Mouse (Mus musculus): ENCODE results near the gene Miga2. TPM values are rescaled to one million over a fixed set of nuclear protein-coding genes. Genes with fewer than 3 reads are reported as not detected.
A peak's percentile ranks its signal among the peaks of the same experiment; 100 is the strongest.

Miga2 gene
- polyA plus RNA-seq, 1 experiment from 2014 or later: 2.4 TPM

GRCm38 (mm10) chr2:30396246-30396645 lies 32.2 kb downstream of the Miga2 start:
- H3K27ac ChIP-seq: no peak overlapping the region
- H3K79me2 ChIP-seq (ENCODE audit: inconsistent target): peaks cover 32% of the 10 kb centered on the region
- H3K4me3 ChIP-seq (ENCODE audit: inconsistent target): no peak overlapping the region
- H3K36me3 ChIP-seq (ENCODE audit: inconsistent target): peaks cover 45% of the 10 kb centered on the region; the same call in 1 of the 2 replicates
- WGBS (ENCODE audit: missing documents): 94% methylated on average over 7 of the region's 7 CpGs

- Histone ChIP-seq H3K4me3 (ENCODE audit: inconsistent target) (no peak overlapping the region), H3K27ac (no peak overlapping the region), H3K36me3 (ENCODE audit: inconsistent target) (peaks cover 57% of the 10 kb centered on the region), H3K79me2 (ENCODE audit: inconsistent target) (peaks cover 32% of the 10 kb centered on the region)
- 99% methylated on average over 10 of the region's 10 CpGs for WGBS (ENCODE audit: missing documents)
Observed at GRCm38 (mm10) chr2:30397986-30398512, 34.0 kb downstream of the Miga2 start.

- Histone ChIP-seq H3K27ac (no peak overlapping the region), H3K36me3 (ENCODE audit: inconsistent target) (peaks cover 69% of the 10 kb centered on the region), H3K4me3 (ENCODE audit: inconsistent target) (no peak overlapping the region), H3K79me2 (ENCODE audit: inconsistent target) (peaks cover 17% of the 10 kb centered on the region)
- 91% methylated on average over 20 of the region's 20 CpGs for WGBS (ENCODE audit: missing documents)
Observed at GRCm38 (mm10) chr2:30399191-30400171, 35.4 kb downstream of the Miga2 start.

- no peak overlapping the region for H3K27ac ChIP-seq
- no peak overlapping the region for H3K4me3 ChIP-seq (ENCODE audit: inconsistent target)
- no peaks in the 10 kb centered on the region for H3K79me2 ChIP-seq (ENCODE audit: inconsistent target)
- 100% methylated on average over 1 of the region's 1 CpGs for WGBS (ENCODE audit: missing documents)
- H3K36me3 ChIP-seq (ENCODE audit: inconsistent target): peaks cover 78% of the 10 kb centered on the region
Observed at GRCm38 (mm10) chr2:30401581-30401980, 37.5 kb downstream of the Miga2 start.

GRCm38 (mm10) chr2:30402351-30402826 lies 38.4 kb downstream of the Miga2 start:
- H3K36me3 ChIP-seq (ENCODE audit: inconsistent target): peaks cover 70% of the 10 kb centered on the region
- H3K27ac ChIP-seq: no peak overlapping the region
- H3K4me3 ChIP-seq (ENCODE audit: inconsistent target): no peak overlapping the region
- H3K79me2 ChIP-seq (ENCODE audit: inconsistent target): no peaks in the 10 kb centered on the region
- WGBS (ENCODE audit: missing documents): 92% methylated on average over 8 of the region's 9 CpGs

- Histone ChIP-seq H3K27ac (no peak overlapping the region), H3K36me3 (ENCODE audit: inconsistent target) (peaks cover 65% of the 10 kb centered on the region), H3K79me2 (ENCODE audit: inconsistent target) (no peaks in the 10 kb centered on the region), H3K4me3 (ENCODE audit: inconsistent target) (no peak overlapping the region)
- WGBS (ENCODE audit: missing documents): 100% methylated on average over 2 of the region's 2 CpGs
Observed at GRCm38 (mm10) chr2:30402843-30403242, 38.8 kb downstream of the Miga2 start.

GRCm38 (mm10) chr2:30403870-30404269 lies 39.8 kb downstream of the Miga2 start:
- Histone ChIP-seq H3K27ac (no peak overlapping the region), H3K4me3 (ENCODE audit: inconsistent target) (no peak overlapping the region), H3K36me3 (ENCODE audit: inconsistent target) (peaks cover 55% of the 10 kb centered on the region), H3K79me2 (ENCODE audit: inconsistent target) (no peaks in the 10 kb centered on the region)
- 100% methylated on average over 1 of the region's 1 CpGs for WGBS (ENCODE audit: missing documents)

- Histone ChIP-seq H3K4me3 (ENCODE audit: inconsistent target) (no peak overlapping the region), H3K27ac (peak overlapping the region; percentile 87), H3K79me2 (ENCODE audit: inconsistent target) (no peaks in the 10 kb centered on the region), H3K36me3 (ENCODE audit: inconsistent target) (peaks cover 49% of the 10 kb centered on the region)
- WGBS (ENCODE audit: missing documents): 15% methylated on average over 2 of the region's 2 CpGs
Observed at GRCm38 (mm10) chr2:30407221-30407620, 43.2 kb downstream of the Miga2 start.

GRCm38 (mm10) chr2:30407778-30408177 lies 43.7 kb downstream of the Miga2 start:
- H3K79me2 ChIP-seq (ENCODE audit: inconsistent target): peaks cover 2% of the 10 kb centered on the region; the same call in 1 of the 2 replicates
- H3K27ac ChIP-seq: peak overlapping the region; percentile 87
- H3K36me3 ChIP-seq (ENCODE audit: inconsistent target): peaks cover 44% of the 10 kb centered on the region
- no peak overlapping the region for H3K4me3 ChIP-seq (ENCODE audit: inconsistent target)
- 98% methylated on average over 10 of the region's 10 CpGs for WGBS (ENCODE audit: missing documents)

- WGBS (ENCODE audit: missing documents): 71% methylated on average over 8 of the region's 8 CpGs
- no peak overlapping the region for H3K4me3 ChIP-seq (ENCODE audit: inconsistent target)
- peaks cover 36% of the 10 kb centered on the region for H3K36me3 ChIP-seq (ENCODE audit: inconsistent target)
- H3K79me2 ChIP-seq (ENCODE audit: inconsistent target): peaks cover 10% of the 10 kb centered on the region; the same call in 1 of the 2 replicates
- H3K27ac ChIP-seq: peak overlapping the region; percentile 87
Observed at GRCm38 (mm10) chr2:30408452-30409100, 44.5 kb downstream of the Miga2 start.

- H3K79me2 ChIP-seq (ENCODE audit: inconsistent target): peaks cover 20% of the 10 kb centered on the region
- no peak overlapping the region for H3K4me3 ChIP-seq (ENCODE audit: inconsistent target)
- H3K27ac ChIP-seq: no peak overlapping the region
- 90% methylated on average over 5 of the region's 5 CpGs for WGBS (ENCODE audit: missing documents)
- H3K36me3 ChIP-seq (ENCODE audit: inconsistent target): peaks cover 28% of the 10 kb centered on the region
Observed at GRCm38 (mm10) chr2:30409454-30410176, 45.6 kb downstream of the Miga2 start.

GRCm38 (mm10) chr2:30413038-30413973 lies 49.3 kb downstream of the Miga2 start:
- H3K36me3 ChIP-seq (ENCODE audit: inconsistent target): peaks cover 18% of the 10 kb centered on the region; the same call in 1 of the 2 replicates
- no peak overlapping the region for H3K4me3 ChIP-seq (ENCODE audit: inconsistent target)
- WGBS (ENCODE audit: missing documents): 88% methylated on average over 16 of the region's 16 CpGs
- H3K79me2 ChIP-seq (ENCODE audit: inconsistent target): peaks cover 45% of the 10 kb centered on the region
- no peak overlapping the region for H3K27ac ChIP-seq

- Histone ChIP-seq H3K79me2 (ENCODE audit: inconsistent target) (peaks cover 53% of the 10 kb centered on the region), H3K4me3 (ENCODE audit: inconsistent target) (no peak overlapping the region), H3K27ac (no peak overlapping the region), H3K36me3 (ENCODE audit: inconsistent target) (peaks cover 18% of the 10 kb centered on the region; the same call in 1 of the 2 replicates)
- WGBS (ENCODE audit: missing documents): 65% methylated on average over 4 of the region's 4 CpGs
Observed at GRCm38 (mm10) chr2:30414101-30414500, 50.1 kb downstream of the Miga2 start.
